Mouse (Mus musculus): Measurements from ENCODE around the gene Ybx2. TPM values are rescaled to one million over a fixed set of nuclear protein-coding genes. Genes with fewer than 3 reads are reported as not detected.
"Not testable (repeated sequence)": the region's sequence is repeated elsewhere in the genome, so short reads cannot be mapped to it uniquely, and the experiment has no call there.

Gene Ybx2
- total RNA-seq, 2 experiments from 2014 or later: 19.6 to 44.5 TPM

DNA sequence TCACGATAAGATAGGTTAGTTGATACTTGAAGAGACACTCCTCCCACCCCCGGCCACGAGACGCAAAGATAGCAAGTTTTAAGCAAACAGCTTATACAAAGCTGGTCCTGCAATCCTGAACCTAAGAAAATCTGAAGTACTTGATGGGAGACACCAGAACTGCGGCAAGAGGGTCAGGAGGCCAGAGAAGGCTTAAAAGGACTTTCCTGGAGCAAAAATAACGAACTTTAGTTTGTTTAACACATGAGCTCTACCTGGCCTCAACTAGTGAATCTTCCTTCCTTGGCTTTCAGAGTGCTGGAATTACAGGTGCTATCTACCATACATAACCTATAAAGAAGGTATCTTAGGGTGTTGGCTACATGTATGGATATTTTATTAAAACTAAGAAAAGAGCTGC, 915 bp upstream of the Ybx2 start:
- no peak for DNase-seq

DNA sequence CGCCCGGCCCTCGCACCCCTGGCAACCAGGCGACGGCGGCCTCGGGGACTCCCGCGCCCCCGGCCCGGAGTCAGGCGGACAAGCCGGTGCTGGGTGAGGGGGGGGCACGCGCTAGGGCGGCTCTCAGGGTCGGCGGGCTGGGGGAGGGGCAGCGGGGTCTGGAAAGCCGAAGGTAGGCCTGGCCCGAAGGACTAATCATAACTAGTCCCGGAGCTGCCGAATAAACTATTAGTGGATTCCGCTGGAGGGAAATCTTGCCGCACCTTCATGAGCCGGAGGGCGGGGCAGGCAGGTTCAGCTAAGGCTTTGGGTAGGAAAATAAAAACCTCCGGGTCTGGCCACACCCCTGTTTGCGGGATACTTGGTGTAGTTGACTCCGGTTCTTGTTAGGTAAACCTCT, 560 bp downstream of the Ybx2 start:
- DNase-seq: peak; percentile 38

DNA sequence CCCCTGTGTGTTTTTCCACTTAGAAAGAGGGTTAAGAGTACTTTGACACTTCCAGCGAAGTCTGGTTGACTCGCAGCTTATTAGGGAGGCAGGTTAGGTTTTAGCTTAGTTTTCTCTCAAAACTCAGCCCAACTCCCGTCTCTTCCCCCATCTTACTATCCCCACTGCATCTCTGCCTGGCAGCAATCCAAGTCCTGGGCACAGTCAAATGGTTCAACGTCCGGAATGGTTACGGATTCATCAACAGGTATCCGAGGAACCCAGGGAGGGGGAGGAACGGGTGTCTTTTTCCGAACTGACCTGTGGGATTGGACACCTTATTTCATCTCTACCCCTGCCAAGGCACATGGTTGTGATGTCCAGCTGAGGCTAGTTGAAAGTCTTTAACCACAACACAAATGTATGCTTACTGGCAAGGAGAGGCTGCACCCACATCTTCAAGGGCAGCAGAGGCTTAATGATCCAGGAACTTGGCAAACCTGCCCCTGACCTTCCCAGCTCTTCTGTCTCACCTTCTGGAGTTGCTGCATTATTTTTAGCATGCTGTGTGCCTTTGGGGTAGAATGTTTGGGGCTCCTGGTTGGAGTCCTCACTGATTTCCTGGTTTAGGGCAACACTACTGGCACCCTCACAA, 1.2 kb downstream of the Ybx2 start:
- peak; percentile 33 for DNase-seq

DNA sequence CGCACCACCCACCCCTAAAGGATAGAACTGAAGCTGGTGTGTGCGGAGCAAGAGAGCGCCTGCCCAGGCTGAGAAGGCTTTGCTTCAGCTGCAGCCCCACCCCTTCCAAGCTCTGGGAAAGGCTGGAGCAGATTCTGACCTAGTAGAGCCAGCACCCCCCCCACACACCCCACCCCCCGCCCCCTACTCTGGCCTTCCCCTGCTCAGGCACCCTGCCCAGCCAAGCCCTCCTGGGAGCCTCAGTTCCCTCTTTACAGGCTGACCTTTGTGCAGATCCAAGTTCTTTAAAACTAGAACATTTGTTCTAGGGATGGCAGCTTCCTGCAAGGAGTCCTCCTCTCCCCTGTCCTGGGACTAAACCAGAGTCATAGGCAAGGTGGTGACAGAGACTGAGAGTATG, 1.8 kb downstream of the Ybx2 start:
- DNase-seq: peak; percentile 77

DNA sequence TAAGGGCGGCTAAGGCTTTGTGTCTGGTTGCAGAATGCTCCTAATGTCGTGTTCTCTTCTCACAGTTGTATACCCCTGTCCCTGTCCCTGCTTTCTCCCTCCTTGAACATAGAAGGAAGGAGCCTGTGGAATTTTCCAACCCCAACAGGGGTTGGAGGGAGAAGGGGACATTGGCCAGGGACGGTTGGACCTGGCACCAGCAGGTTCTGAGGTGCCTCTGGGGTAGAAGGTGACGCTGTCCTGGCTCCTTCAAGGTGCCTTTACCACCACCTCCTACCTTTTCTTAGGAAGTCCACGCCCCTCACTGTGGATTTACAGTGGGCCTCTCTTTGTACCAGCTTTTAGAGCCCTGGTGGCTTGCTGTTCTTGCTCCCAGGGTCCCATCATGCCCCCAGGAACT, 2.2 kb downstream of the Ybx2 start:
- no peak for DNase-seq

DNA sequence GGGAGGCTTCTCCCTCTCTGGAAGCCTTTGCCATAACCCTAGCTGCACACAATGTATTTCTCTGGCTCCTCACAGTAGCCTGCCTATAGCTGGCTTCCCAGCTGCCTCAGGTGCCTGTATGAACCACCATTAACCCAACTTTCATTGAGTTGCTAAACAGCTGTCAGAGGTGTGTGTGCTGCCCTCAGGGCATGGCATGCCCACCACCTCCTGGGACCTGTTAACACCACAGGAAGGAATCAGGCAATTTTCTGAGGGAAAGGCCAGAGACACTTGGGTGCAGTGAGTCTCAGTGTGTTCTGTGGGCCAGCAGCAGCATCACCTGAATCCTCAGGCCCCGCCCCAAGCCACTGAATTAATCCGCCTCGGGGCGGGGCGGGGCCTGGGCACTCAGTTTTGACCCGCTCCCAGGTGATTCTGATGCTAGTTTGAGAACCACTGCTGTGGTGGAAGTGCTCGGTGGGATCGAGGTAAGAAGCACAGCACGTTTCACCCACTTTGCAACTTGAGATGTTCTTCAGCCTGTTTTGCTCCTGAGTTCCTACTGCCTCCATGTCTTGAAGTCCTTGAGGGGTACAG, 2.9 kb downstream of the Ybx2 start:
- no peak for DNase-seq

DNA sequence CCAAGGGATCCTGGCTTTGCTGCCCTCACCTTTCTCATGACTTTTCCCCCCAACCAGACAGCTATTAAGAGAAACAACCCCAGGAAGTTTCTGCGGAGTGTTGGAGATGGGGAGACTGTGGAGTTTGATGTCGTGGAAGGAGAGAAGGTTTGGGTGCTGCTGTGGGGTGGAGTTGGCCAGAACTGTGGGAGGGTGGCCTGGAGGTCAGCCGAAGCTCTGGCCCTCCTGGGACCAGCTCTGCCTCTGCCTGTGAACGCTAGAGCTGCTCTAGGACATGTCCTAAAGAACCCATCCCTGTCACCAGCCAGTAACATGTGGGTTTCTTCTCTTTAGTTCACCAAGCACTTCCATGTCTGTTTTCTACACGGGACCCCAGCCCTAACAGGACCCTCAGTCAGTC, 3.6 kb downstream of the Ybx2 start:
- peak; percentile 51 for DNase-seq

DNA sequence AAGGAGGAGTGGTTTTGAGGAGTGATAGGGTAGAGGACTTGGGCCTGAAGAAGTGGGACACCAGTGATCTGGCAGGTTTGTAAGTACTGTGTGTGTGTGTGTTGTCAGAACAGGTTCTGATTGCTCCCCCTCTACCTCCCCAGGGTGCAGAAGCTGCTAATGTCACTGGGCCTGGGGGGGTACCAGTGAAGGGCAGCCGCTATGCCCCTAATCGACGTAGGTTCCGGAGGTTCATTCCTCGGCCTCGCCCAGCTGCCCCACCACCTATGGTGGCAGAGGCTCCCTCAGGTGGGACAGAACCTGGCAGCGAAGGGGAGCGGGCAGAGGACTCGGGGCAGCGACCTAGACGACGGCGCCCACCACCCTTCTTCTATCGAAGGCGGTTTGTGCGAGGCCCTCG, 4.1 kb downstream of the Ybx2 start:
- DNase-seq: no peak

DNA sequence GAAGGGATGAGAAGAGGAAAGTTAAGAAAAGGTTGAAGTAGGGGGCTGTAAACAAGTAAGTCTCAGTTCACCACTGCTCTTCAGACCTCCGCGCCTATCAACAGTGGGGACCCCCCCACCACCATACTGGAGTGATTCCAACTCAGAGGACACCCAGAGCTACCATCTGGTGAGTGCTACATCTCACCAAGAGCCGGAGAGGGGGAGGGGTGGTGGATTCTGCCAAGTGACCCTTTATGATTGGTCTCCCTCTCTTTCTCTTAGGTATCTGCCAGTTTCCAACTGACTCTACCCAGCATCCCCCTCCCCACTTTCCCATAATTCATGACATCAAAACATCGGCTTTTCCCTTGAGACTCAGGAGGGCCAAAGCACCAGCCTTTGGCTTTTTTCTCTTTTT, 5.4 kb downstream of the Ybx2 start:
- no peak for DNase-seq

DNA sequence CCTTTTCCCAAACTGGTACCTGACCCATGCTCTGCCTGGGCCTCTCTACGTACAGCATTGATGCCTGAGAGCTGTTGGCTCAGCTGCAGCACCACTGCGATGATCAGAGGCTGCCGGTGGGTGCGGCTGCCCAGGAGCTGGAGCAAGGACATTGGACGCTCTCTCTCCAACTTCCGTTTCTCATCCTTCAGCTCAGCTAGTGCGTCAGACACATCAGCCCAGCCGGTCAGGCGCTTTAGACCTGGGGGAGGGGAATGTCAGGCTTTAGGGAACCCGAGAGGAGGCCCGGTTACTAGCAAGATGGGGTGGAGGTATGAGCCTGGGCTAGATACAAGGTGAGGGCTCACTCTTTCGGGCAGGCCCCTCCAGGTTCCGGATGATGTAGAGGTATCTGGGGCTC, 9.6 kb downstream of the Ybx2 start:
- DNase-seq: peak; percentile 70

DNA sequence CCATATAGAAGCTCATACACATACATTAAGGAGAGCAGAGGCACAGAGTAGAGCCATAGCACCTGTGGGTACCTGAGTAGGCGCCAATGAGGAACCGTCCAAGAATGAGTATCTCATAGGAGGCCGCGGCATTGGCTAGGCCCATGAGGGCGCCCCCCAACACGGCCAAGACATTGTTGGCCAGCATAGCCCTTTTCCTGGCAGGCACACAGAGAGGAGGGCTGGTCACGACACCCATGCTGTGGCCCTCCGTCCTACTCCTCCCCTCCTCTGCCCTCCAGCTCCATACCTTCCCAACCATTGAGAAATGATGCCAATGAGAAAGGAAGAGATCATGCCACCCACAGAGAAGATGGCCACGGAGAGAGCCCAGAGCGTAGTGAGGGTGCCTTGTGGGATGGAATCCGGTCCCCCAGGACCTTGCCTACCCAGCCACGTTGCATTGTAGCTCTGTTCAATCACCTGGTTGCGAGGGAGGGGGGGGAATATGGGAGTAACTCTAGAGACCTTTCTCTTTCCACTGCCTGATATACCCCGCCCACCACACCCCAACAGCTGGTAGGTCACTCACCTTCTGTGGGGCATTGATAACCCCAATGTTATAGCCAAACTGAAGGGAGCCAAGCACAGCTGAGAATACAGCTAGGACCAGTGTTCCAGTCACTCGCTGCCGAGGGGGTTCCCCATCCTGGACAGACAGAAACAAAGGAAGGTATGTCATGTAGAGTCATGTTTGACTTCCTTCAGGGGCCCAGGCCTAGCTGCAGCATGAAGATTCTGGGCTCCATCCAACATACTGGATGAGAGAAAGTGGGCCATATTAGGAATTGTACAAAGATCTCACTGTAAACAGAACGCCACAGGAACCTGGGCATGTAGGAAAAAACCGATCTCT, 10.6 kb downstream of the Ybx2 start:
- DNase-seq: no peak

DNA sequence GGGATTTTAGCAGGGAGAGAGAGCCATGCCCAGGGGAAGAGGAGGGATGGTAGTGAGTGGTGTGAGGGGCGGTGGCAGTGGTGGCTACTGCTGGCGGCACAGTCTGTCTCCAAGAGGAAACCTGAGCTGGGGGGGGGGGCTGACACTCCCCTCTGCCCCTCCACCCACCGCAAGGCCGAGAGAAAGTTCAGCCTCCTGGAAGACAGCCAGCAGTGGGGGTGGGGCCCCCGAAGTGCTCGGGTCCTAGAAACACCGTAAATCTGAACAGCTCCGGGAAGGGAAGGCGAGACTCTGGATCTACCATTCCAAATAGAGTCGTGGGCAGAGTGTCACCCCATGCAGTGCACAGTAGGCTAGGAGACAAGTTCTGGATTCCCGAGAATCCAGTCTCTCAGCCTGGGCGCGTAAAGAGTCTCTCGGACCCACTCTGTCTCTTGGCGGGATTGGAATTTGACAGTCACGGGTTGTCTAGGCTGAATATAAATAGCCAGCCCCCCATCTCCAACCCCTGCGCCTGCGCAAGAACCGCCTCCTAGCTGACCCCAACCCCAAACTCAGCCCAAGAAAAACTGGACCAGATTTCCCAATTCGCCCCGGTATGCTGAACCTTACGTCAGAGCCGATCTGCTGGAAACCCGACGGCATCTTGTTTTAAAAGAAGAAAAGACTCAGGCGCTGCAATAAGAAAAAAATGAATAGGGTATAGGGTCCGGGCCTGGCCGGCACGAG, 11.9 kb downstream of the Ybx2 start:
- peak; percentile 82 for DNase-seq

DNA sequence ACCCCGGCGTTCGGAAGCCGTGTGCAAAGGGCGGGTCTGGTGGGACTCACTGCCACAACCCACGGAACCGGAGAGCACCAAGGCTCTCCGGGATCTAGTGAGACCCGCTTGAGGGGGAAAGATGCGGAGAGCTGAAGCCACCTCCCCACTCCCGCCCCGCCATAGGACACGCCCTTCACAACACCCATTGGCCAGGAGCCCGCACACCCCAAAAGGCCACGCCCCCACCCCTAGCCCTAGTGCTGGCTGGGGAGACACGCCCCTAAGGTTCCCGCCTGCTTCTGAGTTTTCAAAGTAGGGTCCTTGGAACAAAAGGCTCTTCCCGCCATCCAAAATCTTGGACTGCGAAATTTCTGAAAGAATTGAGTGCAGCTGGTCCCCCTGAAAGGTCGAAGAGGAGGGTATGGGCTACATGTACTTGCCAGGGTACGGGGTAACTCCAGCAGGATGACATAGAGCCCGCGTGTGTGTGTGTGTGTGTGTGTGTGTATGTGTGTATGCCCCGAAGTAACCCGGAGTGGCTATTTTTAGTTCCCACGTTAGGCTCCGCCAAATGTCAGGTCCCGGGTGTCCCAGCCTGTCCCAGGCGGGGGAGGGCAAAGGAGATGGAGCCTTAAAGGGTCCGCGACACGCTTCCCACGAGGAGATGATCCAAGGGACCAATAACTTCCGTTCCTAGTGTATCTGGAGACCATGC, 12.6 kb downstream of the Ybx2 start, which contains the start of gene Slc2a4:
Gene Slc2a4, minus strand, starts transcription at position 123 of the 697 bp plus-strand sequence.
- DNase-seq: peak; percentile 97

DNA sequence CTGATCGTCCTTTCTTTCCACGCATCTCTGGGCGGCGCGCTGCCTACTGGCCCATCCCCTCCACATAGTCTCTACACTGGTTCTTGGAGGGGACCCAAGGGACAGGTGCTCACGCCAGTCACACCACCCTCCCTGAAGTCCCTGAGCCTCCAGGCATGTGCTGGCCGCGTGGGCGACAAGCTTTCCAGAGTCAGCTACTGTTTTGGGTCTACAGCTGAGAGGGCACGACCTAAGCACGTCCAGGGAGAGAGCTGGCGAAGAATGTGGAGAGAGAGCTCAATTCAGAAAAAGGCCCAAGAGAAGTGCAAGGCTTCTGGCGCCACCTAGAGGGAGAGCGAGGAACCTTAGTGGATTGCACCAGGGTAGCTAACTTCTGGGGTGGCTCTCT, 13.2 kb downstream of the Ybx2 start:
- DNase-seq: peak; percentile 92

DNA sequence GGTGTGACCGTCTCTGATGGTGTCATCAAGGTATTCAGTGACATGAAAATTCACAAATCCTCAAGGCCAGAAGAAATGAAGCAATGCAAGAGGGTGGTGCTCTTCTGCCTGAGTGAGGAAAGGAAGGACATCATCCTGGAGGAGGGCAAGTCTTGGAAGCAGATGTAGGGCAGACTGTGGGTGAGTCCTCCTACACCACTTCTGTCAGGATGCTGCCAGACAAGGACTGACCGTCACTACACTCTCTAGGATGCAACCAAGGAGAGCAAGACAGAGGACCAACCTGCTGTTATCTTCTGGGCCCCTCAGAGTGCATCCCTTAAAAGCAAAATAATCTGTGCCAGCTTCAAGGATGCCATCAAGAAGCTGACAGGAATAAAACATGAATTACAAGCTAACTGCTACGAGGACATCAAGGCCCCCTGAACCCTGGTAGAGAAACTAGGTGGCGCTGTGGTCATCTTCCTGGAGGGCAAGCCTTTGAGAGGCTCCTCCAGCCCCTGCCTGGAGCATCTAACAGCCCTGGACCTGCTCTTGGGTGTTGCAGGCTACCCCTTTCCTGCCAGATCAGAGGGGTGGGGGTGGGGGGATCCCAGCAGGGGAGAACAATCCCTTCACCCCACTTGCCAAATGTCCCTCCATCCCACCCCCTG, 15.3 kb downstream of the Ybx2 start:
- peak; percentile 46 for DNase-seq

DNA sequence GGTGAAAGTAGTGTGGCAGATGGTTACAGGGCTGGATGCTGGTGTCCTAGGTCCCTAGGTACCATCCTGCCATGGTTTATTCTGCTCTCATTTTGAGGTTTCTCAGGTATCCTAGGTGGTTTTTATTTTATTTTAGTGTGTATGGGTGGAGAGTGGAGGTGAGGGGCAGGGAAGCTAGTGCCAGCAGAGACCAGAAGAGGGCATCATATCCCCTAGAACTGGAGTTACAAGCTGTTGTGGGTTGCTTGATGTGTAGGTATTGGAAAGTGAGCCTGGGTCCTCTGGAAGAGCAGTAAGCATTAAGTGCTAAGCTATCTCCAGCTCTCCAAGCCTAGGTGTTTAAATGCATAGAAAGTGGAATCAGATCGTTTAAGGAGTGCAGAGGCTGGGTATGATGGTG, 16.7 kb downstream of the Ybx2 start:
- no peak for DNase-seq

DNA sequence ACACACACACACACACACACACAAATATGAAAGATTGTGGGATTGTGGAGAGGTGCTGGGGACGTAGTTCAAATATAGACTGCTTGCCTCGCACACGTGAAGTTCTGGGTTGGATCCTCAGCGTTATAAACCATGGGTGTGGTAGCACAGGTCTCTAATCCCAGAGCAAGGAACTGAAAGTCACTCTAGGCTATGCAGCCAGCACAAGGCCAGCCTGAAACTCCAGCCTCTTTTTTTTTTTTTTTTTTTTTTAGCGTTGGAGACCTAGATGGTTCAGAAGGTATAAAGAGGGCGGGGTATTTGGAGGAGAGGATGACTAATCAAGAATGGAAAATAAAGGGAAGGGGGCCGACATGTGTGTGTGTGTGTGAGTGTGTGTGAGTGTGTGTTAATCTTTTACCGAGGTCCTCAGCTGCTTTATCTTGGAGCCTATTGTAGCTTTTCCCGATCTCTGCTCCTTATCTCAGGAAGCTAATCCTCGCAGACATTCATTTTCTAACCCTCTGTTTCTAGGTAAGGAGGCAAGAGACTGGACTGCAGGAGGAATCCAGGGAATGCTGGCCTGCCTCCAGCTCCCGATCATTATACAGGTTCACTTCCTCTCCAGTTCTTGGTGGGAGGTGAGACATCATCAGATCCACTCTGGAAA, 17.8 kb downstream of the Ybx2 start:
- DNase-seq: no peak

DNA sequence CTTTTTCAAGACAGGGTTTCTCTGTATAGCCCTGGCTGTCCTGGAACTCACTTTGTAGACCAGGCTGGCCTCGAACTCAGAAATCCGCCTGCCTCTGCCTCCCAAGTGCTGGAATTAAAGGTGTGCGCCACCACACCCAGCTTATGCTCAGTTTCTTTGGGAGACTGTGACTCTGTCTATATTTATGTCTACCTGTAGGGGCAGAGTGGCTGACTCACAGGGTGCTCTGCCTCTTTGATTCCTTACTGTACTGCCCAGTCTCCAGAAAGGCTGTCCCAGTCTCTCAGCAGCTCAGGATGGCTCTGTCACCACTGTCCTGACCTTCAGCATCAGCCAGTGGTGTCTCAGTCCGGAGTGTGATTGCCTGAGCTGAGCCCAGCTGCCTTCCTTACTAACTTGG, 20.0 kb downstream of the Ybx2 start:
- not testable (repeated sequence) for DNase-seq

DNA sequence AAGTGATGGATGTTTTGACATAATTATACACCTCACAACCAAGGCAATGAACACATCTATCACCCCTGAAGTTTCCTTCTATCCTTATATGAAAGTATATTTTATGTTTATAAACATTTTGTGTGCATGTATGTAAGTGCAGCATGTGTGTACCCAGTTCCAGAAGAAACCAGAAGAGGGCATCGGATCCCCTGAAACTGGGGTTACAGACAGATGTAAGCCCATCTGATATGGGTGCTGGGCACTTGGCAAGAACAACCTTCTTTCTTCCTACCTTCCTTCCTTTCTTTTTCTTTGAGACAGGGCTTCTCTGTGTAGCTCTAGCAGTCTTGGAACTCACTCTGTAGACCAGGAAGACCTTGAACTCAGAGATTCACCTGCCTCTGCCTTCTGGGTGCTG, 20.6 kb downstream of the Ybx2 start:
- DNase-seq: no peak

DNA sequence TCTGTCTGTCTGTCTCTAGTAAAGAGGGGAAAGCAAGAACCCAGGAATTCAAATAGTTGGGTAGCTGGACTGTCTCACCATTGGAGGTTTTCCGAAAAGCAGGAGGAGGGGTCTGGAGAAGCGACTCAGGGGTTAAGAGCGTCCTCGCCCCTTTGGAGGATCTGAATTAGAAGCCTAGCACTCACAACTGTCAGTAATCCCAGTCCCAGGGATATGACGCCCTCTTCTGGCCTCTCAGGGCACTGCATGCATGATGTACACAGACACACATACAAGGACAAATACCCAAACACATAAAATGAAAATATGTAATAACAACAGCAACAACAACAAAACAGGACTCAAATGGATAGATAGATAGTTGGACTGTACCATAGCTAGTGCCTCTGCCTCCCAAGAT, 25.0 kb downstream of the Ybx2 start:
- peak; percentile 21 for DNase-seq

DNA sequence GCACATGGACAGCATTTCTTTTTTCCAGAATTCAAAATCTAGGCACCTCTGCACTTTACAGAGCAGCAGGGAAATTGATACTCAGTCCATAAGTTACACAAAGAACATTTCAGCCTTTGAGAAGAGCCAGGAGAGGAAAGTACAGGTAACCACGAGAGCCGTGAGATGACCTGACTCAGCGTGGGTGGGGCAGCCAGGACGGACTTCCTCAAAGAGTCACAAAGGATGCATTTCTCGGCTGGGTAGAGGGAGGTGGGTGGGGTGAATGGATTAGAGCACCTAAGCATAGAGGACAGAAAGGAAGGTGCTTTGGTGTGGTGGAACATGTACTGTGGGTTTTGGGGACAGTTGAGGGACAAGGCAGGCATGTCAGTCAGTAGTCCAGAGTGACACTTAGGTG, 26.2 kb downstream of the Ybx2 start:
- no peak for DNase-seq
